Mouse (Mus musculus) ZHBTc4 (cell line): ENCODE data around the gene Sbno1.
A peak's percentile ranks its signal among the peaks of the same experiment; 100 is the strongest.
"Not testable (repeated sequence)": the region's sequence is repeated elsewhere in the genome, so short reads cannot be mapped to it uniquely, and the experiment has no call there.

Source experiments
- DNase-seq: peaks from one replicate; pipeline ENCODE4 v3.0.0-alpha.2; 2011; ENCODE audit warnings: low read depth, low spot score

The Sbno1 gene

GRCm38 (mm10) chr5:124425412-124426259, at the start of gene Sbno1:
Gene Sbno1, minus strand, starts transcription at chr5:124426001.
- DNase-seq = peak; percentile 99

DNA sequence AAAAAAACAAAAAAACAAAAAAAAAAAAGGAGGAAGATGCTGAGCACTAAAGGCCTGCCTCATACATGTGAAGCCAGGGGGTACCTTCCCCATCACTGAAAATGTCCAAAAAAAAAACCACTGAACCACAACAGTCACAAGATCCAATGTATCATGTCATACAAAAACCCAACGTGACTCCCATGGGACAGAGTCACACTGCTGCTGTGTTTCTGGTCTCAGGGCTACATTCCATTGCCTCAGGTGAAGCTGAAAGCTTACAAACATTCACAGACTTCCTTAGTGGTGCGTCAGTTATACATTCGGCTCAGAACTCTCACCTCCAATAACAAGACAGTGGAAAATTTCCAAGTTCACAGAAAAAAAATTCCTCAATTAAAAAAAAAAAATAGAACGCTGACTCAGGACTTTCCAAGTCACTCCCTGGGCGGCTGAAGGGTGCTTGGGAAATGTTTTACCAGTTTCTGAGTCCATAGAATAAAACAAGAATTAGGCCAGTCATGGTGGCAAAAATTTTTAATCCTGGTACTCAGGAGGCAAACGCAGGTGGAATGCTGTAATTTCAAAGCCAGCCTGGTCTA, 44.9 kb upstream of the Sbno1 start:
- DNase-seq = no peak

GRCm38 (mm10) chr5:124469486-124469885, 43.7 kb upstream of the Sbno1 start:
- DNase-seq = no peak

- no peak for DNase-seq
These were observed 42.6 kb upstream of the Sbno1 start for GRCm38 (mm10) chr5:124468365-124468764.

GRCm38 (mm10) chr5:124467766-124468165, 42.0 kb upstream of the Sbno1 start:
- no peak for DNase-seq

- peak; percentile 34 for DNase-seq
These were observed 39.1 kb upstream of the Sbno1 start for GRCm38 (mm10) chr5:124464905-124465304.

DNA sequence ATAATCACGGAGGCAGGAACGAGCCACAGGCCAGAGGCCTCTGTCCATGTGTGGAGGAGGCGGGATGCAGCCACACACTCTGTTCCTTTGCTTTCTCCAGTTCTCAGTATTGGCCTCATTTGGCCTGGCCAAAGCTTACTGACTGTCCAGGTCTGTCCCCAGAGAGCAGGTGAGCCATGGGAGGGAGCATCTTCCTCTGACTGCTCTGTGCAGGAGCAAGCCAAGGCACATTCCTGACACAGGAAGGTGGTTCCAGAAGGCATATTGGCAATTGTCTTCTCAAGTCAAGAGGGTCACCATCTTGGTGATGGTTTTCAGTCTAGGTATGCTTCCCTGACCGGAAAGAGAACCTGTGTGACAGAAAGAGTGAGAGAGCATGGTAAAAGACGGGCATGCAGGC, 37.7 kb upstream of the Sbno1 start:
- no peak for DNase-seq

- DNase-seq = peak; percentile 55
These were observed 36.7 kb upstream of the Sbno1 start for GRCm38 (mm10) chr5:124462297-124463025.

DNA sequence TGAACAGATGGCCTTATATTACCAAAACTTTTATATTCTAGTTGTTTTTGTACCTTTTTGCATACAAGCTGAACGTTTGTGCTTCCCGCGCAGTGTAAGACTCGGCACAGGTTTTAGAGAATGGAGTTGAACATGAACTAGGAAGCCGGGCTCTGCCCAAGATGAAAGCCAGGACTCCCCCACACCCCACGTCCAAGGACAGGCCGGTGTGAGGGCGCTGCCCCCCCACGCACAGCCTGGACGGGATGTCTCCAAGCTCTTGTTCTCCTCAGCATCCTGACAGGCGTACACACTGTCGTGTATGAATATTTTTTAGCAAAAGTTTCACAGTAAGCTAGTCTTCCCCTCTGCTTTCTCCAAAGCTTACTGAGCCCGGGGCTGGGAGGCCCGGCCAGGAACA, 35.1 kb upstream of the Sbno1 start:
- not testable (repeated sequence) for DNase-seq

GRCm38 (mm10) chr5:124456762-124457161, 31.0 kb upstream of the Sbno1 start:
- no peak for DNase-seq

GRCm38 (mm10) chr5:124454082-124454419, 28.2 kb upstream of the Sbno1 start:
- no peak for DNase-seq

DNA sequence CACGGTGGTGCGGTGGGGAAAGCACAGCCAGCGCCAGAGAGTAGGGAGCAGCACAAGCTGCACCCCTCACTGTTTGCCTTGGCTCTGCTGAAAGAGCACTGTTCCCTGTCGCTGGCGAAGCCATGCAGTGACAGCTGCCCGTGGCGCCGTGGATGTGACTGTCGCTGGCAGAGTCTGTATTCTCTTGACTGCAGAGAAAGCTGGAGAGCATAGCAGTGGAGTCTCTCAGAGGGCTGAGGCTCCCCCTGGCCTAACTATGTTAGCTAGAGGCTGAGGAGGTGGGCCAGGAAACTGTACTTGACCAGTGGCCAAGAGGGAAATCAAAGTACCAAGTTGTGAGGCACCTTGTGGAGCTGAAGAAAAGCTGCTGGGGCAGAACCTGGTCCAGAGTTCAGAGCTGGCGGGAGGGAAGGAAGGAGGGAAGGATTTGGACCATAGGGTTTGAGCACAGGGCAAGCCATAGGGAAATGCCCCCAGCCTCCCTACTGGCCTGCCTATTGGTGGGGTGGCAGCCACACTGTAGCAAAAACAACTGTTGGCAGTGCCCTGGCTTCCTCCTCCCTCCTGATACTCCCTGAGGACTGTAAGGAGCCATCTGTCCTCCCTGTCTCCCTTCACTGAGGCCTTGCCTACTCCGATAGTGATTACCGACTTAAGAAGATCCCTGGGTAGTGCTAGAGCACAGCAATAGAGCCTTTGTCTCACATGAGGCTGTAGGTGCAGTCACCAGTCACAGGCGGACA, 27.7 kb upstream of the Sbno1 start:
- no peak for DNase-seq

DNA sequence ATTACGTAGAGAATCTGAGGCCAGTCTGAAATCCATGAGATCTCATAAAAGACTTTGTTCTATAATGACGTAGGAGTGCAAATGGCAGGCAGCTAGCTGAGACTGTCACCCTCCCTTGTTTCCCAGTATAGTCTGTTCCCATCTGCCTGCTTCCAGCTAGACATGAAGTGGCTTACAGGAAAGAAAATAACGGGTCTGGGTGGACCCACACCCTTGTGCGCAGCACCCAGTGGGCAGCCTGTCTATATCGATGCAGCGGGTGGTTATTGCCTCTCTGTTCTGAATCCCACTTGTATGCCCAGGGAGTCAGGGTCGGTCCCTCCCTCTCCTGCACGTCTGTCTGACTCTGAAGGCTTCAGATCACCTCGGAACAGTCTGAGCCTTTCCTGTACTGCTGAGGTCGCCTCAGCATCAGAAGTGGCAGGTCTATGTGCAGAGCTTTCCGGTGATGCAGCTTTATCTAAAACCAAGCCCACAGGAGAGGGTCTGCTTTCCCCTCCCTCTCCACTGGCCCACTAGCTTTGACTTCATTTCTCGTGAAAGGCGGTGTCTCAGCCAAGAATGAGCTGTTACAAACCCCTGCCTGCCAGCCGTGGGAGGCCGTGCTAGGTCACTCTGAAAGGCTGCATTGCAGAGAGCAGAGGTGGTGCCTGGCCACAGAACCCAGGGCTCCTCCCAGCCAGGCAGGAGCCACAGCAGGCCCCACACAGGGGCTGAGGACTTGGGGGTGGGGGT, 26.9 kb upstream of the Sbno1 start:
- no peak for DNase-seq

DNA sequence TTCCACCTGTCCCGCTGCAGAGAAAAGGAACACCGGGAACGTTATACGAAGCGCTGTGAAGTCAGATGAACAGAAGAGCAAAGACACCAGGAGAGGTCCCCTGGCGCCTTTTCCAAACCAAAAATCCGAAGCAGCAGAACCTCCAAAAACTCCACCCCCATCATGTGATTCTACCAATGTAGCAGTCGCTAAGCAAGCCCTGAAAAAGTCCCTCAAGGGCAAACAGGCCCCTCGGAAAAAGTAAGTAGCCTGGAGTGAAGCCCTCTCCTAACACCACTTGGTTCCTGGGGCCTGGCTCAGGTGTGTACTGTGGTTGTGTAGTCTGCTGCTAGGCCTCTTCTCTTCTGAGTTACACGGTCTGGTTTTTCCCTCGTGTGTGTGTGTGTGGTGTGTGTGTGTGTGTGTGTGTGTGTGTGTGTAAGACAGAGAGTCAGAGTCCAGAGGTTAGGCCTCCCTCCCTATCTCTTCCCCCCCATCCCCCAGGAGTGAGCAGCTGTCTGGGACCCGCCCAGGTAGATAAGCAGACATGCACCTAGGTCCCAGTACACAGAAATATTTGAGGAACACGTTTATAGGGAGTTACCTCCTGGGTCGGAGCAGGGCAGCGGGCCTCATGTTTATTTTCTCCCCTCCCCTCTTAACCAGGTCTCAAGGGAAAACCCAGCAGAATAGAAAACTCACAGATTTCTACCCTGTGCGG, 25.0 kb upstream of the Sbno1 start:
- no peak for DNase-seq

GRCm38 (mm10) chr5:124450051-124450450, 24.2 kb upstream of the Sbno1 start:
- no peak for DNase-seq

DNA sequence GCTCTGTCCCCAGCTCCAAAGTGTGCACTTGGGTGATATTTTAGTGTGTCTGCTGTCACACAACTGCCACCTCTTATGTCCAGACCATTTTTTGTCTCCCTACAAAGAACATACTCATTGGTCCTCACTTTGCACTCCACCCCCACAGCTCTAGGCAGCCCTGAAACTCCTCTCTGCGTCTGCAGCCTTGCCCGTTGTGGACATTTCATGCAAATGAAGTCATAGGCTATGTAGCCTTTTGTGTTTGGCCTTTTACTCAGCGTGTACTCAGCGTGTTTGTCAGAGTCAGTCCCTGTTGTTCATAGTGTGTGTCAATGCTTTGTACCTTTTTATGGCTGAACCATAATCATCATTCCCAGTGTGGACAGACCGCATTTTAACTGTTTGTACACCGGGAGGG, 23.7 kb upstream of the Sbno1 start:
- DNase-seq = no peak

- DNase-seq = peak; percentile 94
These were observed 20.6 kb upstream of the Sbno1 start for GRCm38 (mm10) chr5:124446301-124446881.

- DNase-seq = peak; percentile 73
These were observed 20.0 kb upstream of the Sbno1 start for GRCm38 (mm10) chr5:124445621-124446293.

DNA sequence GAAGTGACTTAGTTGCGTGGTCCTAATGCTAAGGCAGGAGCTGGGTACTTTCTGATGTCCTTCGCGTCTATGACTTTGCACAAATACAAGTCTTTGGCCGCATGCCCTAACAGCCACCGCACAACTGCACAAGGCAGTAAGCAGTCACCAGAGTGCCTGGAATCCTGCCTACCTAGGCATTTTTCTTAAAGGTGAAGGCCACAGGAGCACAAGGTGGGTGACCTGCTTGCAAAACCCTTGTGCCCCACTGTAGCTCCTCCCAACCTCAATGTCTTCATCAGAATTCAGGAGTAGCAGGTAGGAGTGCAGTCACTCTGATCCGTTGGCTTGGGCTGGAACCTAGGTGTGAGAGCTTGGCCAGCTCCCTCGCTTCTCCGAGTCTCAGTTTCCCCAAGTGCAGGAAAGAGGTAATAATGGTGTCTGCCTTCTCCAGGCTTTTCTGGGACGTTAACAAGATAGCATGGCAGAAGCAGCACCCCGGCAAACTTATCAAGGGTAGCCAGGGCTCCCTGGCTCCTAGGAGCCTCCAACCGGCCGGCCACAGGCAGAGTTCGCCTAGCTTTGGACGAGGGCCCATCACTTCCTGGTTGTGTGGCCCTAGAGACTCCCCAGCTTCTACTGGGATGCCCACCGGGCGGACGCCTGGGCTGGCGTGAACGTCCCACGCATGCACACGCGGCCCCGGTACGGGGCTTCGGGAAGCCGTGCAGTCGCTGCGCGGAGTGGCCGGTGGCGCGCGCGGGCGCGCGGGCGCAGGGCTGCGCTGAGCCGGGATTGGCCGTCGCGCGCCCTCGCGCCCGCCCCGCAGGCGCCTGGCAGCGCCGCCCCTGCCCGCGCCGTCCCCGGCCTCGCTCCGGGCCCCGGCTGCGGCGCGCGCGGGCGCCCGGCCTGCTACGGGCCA, 19.1 kb upstream of the Sbno1 start:
- peak; percentile 75 for DNase-seq
